Mouse (Mus musculus) ES-Bruce4 (cell line): ENCODE measurements at regions not wholly inside any gene's neighbourhood (a gene's known extent, or its start where the extent isn't known, plus 50 kb on each side); places are given as distances from the start of the nearest gene placed in this dataset.

Source experiments
- CTCF ChIP-seq: IDR thresholded peaks from one replicate; pipeline ENCODE4 v1.8.1; 2011; ENCODE audit warnings: low read depth, low read length
- POLR2A ChIP-seq: IDR thresholded peaks from one replicate; pipeline ENCODE4 v1.8.1; 2011; ENCODE audit warnings: low read length; ENCODE audit not compliant: insufficient read depth

DNA sequence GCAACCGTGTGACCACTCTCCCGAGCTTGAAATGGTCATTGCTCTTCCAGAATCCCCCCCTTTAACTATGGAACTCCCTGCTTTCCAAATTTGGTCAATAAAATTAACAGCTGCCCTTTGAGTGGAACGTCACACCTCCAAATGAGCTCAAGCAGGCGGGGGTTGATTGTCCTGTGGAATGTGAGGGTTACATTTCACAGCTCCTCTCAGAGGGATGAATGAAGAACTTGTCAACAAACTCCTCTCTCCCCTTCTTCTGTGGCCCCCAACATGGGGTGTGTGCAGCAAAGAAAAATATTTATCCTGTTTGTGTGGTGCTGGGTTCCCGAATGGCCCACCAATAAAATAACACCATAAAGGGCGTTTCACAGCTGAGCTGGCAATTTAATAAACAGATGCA is 344.8 kb upstream of the Sall1 start:
- TF ChIP-seq POLR2A (no peak), CTCF (no peak)
